Mouse (Mus musculus): Measurements from ENCODE around the gene Psma6.
A peak's percentile ranks its signal among the peaks of the same experiment; 100 is the strongest.

Gene Psma6

DNA sequence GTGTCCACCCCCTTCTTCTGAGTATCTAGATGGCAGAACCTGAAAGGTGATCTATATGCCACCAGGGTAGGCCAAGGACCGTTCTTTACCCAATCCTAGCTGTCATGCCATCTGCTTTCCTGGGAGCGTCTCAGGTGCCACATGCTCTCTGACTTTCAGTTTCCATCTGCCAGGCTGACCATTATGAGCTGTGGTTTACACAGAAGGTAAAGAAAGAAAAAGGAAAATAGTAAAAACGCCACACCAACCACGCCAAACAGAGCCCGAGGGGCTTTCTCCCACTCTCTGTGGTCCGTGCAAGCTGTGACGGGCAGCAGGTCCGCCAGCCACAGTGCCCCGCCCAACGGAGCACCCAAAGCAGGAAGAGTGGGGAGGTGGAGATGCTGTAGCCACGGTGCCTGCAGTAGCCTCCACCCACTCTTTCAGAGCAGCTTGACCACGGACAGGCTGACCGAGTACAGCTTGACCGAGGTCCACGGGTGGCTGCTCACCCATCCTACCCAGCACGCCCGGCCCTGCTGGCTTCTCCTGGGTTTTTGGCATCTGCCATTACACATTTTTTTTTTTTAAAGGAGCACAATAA, 81.5 kb downstream of the Psma6 start:
- peak; percentile 53 for DNase-seq

DNA sequence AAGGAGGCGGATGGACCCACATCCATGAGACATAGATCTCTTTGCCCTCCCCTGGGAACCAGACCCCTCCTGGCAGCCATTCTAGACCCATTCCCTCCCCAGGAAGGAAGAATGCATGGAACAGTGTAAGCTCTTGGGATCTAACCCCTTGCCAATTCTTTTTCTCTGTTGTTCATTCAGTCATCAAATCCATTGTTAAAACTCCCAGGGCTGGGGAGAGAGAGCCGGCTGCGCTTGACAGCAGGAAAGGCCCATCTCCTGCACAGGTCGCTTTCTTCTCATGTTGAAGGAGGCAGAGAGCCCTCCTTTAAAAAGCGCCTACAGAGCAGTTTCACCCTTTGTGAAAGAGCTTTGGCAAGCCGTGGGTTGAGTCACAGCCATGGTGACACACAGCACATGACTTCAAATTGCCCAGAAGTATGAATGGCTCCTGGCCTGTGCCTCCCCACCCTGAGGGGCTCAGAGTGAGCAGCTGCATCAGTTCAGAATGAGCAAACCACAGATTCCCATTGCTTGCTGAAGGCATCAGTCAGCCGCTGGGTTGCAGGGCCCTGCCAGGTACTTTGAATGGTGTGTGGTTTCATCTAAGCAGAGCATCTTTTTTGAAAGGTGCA, 82.2 kb downstream of the Psma6 start:
- peak in 1 of 2 experiments; percentile 11 for DNase-seq

DNA sequence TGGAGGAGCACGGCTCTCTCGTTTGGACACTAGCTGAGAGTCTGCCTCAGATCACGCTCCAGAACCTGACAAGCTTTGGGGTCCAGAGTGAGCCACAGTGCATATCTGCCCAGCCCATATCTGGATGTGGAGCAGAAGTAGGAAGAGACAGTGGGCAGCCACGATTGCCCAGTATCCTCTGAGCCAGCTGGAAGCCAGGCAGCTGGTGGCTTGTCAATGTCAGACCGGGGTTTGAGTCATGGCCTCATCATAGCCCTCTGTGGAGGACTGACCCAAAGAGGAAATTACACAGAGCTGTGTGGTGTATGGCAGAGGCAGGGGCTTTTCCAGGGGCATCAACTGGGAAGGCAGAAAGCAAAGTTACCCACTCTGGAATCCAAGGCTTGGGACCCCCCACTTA, 82.8 kb downstream of the Psma6 start:
- DNase-seq = no peak

DNA sequence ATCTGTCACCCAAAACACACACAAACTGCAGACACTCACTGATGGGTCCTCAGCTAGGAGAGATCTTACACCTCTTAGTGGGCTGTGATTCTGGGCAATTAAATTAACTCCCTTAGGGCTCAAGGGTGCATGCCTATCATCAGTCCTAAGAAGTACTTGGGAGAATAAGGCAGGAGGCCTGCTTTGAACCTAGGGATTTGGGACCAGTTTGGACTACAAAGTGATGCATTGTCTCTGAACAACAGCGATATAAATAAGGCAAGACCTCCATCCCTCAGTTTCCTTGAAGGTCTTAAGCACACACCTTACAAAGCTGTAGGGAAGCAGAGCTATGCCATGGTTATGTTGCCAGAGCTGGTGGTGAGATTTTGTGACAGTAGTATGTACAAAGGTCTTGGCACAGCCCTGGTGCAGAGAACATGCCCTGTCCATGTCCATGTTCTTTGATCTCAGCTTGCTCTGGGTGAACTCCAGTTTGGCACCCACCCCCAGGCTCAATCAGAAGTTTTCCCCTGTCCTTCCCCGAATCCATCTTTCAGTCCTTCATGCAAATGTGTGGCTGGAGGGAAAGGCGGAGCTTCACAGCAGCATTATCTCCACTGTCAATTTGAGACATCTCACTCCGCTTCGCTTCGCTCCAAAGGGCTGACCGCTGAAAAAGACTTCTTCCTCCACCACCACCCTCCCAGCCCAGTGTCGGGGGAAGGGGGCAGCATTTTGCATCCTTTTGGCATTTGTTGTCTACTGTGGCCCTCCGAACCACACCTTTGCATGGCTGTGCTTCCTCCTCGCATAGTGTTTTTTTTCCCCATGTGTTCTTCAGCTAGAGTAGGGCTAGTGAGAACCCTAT, 83.5 kb downstream of the Psma6 start:
- DNase-seq = no peak
